Mouse (Mus musculus) stomach, embryonic 16.5 days (tissue): ENCODE data around the gene Wipf2. TPM values are rescaled to one million over a fixed set of nuclear protein-coding genes. Genes with fewer than 3 reads are reported as not detected.
"Not testable (repeated sequence)": the region's sequence is repeated elsewhere in the genome, so short reads cannot be mapped to it uniquely, and the experiment has no call there.

Experiments used
- ATAC-seq: fragments of 200-750 bp; cut with Nextera tagmentation; 2 replicates; pipeline ENCODE4 v1.8.0; 2017; ENCODE audit warnings: moderate number of reproducible peaks, moderate TSS enrichment; ENCODE audit not compliant: insufficient read depth, low FRiP score
- H3K27ac ChIP-seq: fragments of 300-500 bp; sonication (generic); 2 replicates; pipeline ENCODE4 v1.5.1; 2014; ENCODE audit warnings: low read length
- H3K27me3 ChIP-seq: fragments of 300-500 bp; sonication (generic); 2 replicates; pipeline ENCODE4 v1.6.1; 2014; ENCODE audit warnings: low read length, control low read depth, mixed read lengths; ENCODE audit not compliant: control insufficient read depth, insufficient read depth
- H3K36me3 ChIP-seq: fragments of 300-500 bp; sonication (generic); 2 replicates; pipeline ENCODE4 v1.6.1; 2014; ENCODE audit warnings: low read length; ENCODE audit not compliant: control insufficient read depth, insufficient read depth
- H3K4me1 ChIP-seq: fragments of 300-500 bp; sonication (generic); 2 replicates; pipeline ENCODE4 v1.6.1; 2014; ENCODE audit warnings: low read length, control low read depth, mixed read lengths; ENCODE audit not compliant: control insufficient read depth, insufficient read depth
- H3K4me2 ChIP-seq: fragments of 300-500 bp; sonication (generic); 2 replicates; pipeline ENCODE4 v1.6.1; 2014; ENCODE audit warnings: low read depth, low read length, mixed read lengths
- H3K4me3 ChIP-seq: fragments of 300-500 bp; sonication (generic); replicated peaks from 2 replicates; pipeline ENCODE4 v1.5.1; 2014; ENCODE audit warnings: mild to moderate bottlenecking, low read length
- H3K9ac ChIP-seq: fragments of 300-500 bp; sonication (generic); 2 replicates; pipeline ENCODE4 v1.6.1; 2014; ENCODE audit warnings: low read length
- H3K9me3 ChIP-seq: fragments of 300-500 bp; sonication (generic); replicated peaks from 2 replicates; pipeline ENCODE4 v1.6.1; 2016; ENCODE audit warnings: low read length, control low read depth; ENCODE audit not compliant: control insufficient read depth
- WGBS: fragments of 180-500 bp; shearing (Covaris S2); extraction: QIAGEN DNeasy Blood & Tissue Kit; methylation state at CpG from one replicate; pipeline ENCODE4 v1.1.7; 2014; 5-methylcytosine and 5-hydroxymethylcytosine counted together
- polyA plus RNA-seq: library from polyadenylated mRNA; unstranded; fragments of >200 nt; fragmentation: Nextera tagmentation; extraction: Ambion mirVana; gene quantifications from 2 replicates; pipeline ENCODE4 v1.2.1, GENCODE M21; 2015

Gene Wipf2
- polyA plus RNA-seq, 1 experiment from 2014 or later: 5.0 TPM

DNA sequence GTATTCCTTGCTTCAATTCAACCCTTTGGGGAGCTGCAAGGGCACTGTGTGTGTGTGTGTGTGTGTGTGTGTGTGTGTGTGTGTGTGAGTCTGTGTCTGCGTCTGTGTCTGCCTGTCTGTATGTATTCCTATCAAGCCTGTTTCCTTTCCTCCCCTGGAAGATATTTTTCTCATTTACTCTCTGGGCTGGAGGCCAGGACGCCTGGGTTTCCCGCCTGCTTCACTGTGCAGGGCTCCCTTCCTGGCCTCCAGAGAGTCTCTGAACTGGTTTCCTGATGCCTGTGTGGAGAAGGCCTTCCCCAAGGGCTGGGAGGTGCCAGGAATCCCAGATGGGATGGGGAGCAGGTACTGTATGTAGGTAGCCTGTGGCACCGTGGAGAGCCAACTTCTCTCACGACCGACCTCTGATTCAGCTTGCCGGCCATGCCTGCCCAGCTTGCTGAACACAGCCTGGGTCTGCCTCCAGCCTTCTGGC, 66.7 kb downstream of the Wipf2 start:
- Histone ChIP-seq H3K4me2 (peak overlapping the region; percentile 72), H3K4me3 (peak overlapping the region; percentile 62; the same call in 1 of the 2 replicates), H3K27me3 (no peaks in the 10 kb centered on the region), H3K9ac (peak overlapping the region; percentile 68), H3K4me1 (peaks cover 74% of the 10 kb centered on the region), H3K27ac (peak overlapping the region; percentile 90), H3K36me3 (no peaks in the 10 kb centered on the region), H3K9me3 (no peaks in the 10 kb centered on the region)
- ATAC-seq: peak; percentile 9; the same call in 1 of the 2 replicates
- WGBS: 27% methylated on average over 7 of the region's 7 CpGs

DNA sequence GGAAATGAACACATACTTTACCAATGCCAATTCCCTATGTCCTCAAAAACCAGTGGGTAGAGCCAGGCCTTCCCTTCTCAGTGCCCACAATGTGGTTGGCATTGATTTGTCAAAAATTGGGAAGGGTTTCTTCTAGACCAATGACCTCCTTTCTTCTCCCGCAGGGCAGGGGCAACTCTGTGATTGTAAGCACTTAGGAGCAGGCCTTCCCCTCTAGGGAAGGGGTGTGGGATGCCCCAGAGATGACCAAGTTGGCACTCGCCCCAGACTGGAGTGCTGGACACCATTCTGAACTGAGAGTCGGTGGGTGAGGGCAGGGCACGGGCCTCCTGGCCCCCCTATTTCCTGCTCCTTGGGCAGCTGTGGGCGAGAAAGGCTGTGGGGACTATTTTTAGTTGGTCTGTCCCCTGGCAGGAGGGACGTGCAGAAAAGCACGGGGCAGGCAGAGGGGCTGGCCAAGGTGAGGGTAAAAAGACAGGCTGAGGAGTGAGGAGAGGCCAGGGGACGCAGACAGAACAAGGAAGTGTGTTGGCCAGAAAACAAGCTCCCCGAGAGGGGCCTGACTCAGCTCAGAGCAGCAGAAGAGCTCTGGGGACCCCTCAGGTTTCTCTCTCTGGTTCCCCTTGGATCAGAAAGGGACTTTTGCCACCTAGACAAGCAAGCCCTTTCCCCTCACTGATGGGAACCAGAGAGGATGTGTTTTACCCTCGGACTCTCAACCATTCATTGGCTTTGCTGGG, 67.5 kb downstream of the Wipf2 start:
- WGBS: 21% methylated on average over 10 of the region's 10 CpGs
- Histone ChIP-seq H3K27me3 (no peaks in the 10 kb centered on the region), H3K9me3 (no peaks in the 10 kb centered on the region), H3K4me2 (peak overlapping the region; percentile 72), H3K27ac (peak overlapping the region; percentile 90), H3K4me3 (no peak overlapping the region), H3K4me1 (peaks cover 67% of the 10 kb centered on the region), H3K36me3 (no peaks in the 10 kb centered on the region), H3K9ac (peak overlapping the region; percentile 68)
- no peak for ATAC-seq

- peak overlapping the region; percentile 72; the same call in 1 of the 2 replicates for H3K4me2 ChIP-seq
- H3K27ac ChIP-seq: peak overlapping the region; percentile 90
- H3K4me1 ChIP-seq: peaks cover 67% of the 10 kb centered on the region
- no peak overlapping the region for H3K4me3 ChIP-seq
- H3K9ac ChIP-seq: peak overlapping the region; percentile 68
- no peaks in the 10 kb centered on the region for H3K27me3 ChIP-seq
- ATAC-seq: no peak
- H3K36me3 ChIP-seq: no peaks in the 10 kb centered on the region
- WGBS: 18% methylated on average over 7 of the region's 7 CpGs
- no peaks in the 10 kb centered on the region for H3K9me3 ChIP-seq
These were observed 68.3 kb downstream of the Wipf2 start for GRCm38 (mm10) chr11:98931513-98932292.

DNA sequence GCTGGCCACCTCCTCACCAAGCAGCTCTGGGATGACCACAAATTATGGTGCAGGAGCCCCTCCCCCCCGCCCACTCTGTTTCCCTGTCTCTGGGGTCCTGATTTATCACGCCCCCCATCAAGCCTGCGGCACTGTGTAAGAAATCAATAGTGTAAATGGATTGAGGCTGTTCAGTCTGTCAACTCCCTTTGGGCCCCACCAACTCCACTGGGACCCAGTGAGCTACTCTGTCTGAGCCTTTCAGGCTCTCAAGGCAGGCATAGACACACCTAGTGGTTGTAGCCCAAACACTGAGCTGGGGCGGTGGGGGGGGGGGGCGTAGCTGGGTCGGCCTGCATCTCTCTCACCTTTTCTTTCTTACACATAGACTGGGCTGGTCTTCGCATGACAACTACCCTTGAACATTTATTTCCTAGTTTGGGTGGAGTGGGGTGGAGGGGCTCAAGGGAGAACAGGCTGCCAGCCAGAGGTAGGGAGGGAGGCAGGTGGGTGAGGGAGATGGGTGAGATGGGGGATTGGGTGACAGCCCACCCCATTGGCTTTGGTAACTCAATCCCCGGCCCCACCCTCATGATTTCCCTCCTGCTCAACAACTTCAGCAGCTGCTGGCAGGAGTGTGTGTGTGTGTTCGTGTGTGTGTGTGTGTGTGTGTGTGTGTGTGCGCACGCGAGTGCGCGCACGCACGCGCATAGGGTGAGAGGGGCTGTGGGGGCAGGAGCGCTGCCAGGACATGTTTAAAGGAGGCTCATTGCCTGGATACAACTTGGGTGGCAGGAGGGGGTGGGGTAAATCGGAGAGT, 69.1 kb downstream of the Wipf2 start:
- Histone ChIP-seq H3K9ac (peak overlapping the region; percentile 34), H3K4me1 (peaks cover 67% of the 10 kb centered on the region), H3K27ac (peak overlapping the region; percentile 90), H3K36me3 (no peaks in the 10 kb centered on the region), H3K27me3 (no peaks in the 10 kb centered on the region), H3K4me3 (no peak overlapping the region), H3K9me3 (no peaks in the 10 kb centered on the region), H3K4me2 (peak overlapping the region; percentile 38)
- 13% methylated on average over 19 of the region's 19 CpGs for WGBS
- no peak for ATAC-seq

DNA sequence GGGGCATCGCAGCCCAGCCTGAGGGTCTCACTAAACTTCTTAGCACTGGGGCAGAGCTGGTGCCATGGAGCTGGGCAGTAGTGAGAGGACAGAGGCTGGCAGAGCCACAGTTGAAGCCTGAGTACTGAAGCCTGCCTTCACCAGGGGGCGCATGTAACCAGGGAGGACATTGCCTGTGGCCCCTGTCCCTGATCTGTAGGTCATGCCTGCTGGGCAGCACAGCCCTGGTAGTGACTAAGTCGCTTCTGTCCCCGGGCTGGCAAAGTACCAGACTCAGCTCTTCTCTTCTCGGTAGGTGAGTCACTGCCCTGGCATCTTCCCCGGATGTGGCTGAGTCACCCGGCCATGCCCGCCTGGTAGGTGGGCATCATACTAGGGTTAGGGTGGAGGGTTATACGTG, 69.7 kb downstream of the Wipf2 start:
- Histone ChIP-seq H3K4me2 (peak overlapping the region; percentile 38), H3K9ac (peak overlapping the region; percentile 34), H3K9me3 (no peaks in the 10 kb centered on the region), H3K36me3 (no peaks in the 10 kb centered on the region), H3K27me3 (no peaks in the 10 kb centered on the region), H3K4me3 (no peak overlapping the region), H3K27ac (peak overlapping the region; percentile 90), H3K4me1 (peaks cover 65% of the 10 kb centered on the region)
- no peak for ATAC-seq
- WGBS: 33% methylated on average over 9 of the region's 9 CpGs

- not testable (repeated sequence) for H3K4me3 ChIP-seq, H3K4me2 ChIP-seq, H3K9me3 ChIP-seq, ATAC-seq, H3K9ac ChIP-seq, H3K36me3 ChIP-seq, H3K27me3 ChIP-seq
- 76% methylated on average over 2 of the region's 2 CpGs for WGBS
- Histone ChIP-seq H3K4me1 (peaks cover 64% of the 10 kb centered on the region), H3K27ac (peak overlapping the region; percentile 90; the same call in 1 of the 2 replicates)
These were observed 70.4 kb downstream of the Wipf2 start for GRCm38 (mm10) chr11:98933847-98934246.

GRCm38 (mm10) chr11:98934367-98934766, 70.9 kb downstream of the Wipf2 start:
- Histone ChIP-seq H3K4me2 (no peak overlapping the region), H3K27ac (no peak overlapping the region), H3K9ac (no peak overlapping the region), H3K27me3 (no peaks in the 10 kb centered on the region), H3K36me3 (no peaks in the 10 kb centered on the region), H3K4me1 (peaks cover 64% of the 10 kb centered on the region), H3K9me3 (no peaks in the 10 kb centered on the region), H3K4me3 (no peak overlapping the region)
- no peak for ATAC-seq
- WGBS: 83% methylated on average over 3 of the region's 3 CpGs

- H3K4me1 ChIP-seq: peaks cover 64% of the 10 kb centered on the region
- 82% methylated on average over 3 of the region's 3 CpGs for WGBS
- 0 out of 2 replicates have a peak overlapping the region, but pooled peaks have one; percentile 19 for H3K27ac ChIP-seq
- H3K4me2 ChIP-seq: no peak overlapping the region
- no peak overlapping the region for H3K9ac ChIP-seq
- no peaks in the 10 kb centered on the region for H3K36me3 ChIP-seq
- H3K4me3 ChIP-seq: no peak overlapping the region
- no peaks in the 10 kb centered on the region for H3K9me3 ChIP-seq
- H3K27me3 ChIP-seq: no peaks in the 10 kb centered on the region
- no peak for ATAC-seq
These were observed 71.7 kb downstream of the Wipf2 start for GRCm38 (mm10) chr11:98935123-98935522.
